Mouse (Mus musculus): ENCODE measurements around the gene Itk.

DNA sequence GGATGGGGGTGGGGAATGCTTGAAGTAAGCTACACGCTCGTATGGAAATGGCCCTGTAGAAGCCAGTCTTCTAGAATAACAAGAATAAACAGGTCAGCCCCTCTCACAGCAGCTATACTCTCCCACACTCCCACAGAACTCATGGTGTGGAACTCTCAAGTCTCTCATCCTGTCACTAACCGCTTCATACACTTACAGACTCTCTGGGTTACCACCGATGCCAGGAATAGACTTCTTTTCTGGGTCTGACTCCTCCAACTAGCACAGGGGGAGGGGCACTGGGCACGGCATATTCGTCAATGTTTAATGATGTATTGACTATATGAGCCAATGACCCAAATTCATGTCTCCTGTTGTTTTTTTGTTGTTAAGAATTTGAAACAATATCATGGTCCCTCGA lies 82.5 kb downstream of the Itk start:
- TF ChIP-seq CTCF (IDR thresholded peaks at IDR 0.05; ENCODE audit: low read depth) (no peak), EP300 (optimal IDR thresholded peaks at IDR 0.05) (no peak)

All from stomach, postnatal 0 days (tissue).